Mouse (Mus musculus): ENCODE results near the gene Stxbp6. TPM values are rescaled to one million over a fixed set of nuclear protein-coding genes. Genes with fewer than 3 reads are reported as not detected.
"Not testable (repeated sequence)": the region's sequence is repeated elsewhere in the genome, so short reads cannot be mapped to it uniquely, and the experiment has no call there.

Gene Stxbp6
- total RNA-seq, 2 experiments from 2014 or later: 1.3 to 1.5 TPM

DNA sequence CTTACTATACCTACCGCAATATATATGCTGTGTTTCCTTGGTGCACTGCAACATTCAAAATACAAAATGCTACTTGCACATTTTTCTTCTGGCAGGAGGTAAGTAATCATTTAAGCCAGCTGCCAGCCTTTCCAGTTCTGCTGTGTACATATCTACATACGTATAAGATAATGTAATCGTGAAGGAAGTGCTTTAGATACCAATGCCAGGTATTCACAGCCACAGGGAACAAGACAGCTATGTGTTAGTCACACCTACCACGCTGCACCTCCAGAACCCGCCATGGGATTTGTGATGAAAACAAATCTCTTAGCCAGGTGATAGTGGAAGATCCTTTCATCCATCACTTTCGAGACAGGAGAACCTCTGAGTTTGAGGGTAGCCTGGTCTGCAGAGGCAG lies 13.7 kb downstream of the Stxbp6 start:
- ATAC-seq (replicated peaks; ENCODE audit: low FRiP score, poor library complexity, severe bottlenecking): no peak

DNA sequence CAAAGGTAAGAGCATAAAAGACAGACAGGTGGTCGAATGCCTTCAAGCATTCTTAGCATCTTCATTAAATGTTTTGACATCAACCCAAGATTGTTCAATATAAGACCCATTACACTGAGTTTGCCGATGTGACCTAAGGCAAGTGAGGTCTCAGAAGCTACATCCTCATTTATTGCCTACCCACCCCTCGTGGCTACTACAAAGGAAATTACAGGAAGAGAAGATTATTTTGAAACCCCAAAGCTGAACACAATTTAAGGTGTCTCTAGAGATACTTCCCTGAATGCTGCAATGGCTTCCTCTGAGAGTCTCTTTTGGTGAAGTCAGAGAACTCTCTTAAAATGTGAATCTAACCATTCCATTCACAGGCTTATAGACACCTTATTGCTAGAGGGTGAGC lies 16.5 kb downstream of the Stxbp6 start:
- no peak for ATAC-seq (replicated peaks; ENCODE audit: low FRiP score, poor library complexity, severe bottlenecking)

DNA sequence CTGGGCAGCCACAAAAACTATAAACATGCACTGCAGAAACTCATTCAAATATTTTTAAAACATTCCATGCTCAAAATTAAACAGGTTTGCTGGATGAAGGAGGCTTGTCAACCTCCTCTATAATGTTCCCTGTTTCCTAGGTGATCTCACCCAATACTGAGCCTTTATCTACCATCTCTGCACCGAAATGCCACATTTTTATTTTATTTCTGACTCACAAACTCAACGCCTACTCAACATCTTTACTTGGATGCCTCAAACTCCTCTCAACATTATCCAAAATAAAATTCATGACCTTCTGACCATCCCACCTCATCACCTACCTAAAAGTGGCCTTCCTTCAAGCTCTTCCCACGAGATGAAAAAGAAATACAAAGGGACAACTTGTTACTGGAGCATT lies 18.1 kb downstream of the Stxbp6 start:
- ATAC-seq (replicated peaks; ENCODE audit: low FRiP score, poor library complexity, severe bottlenecking): no peak

DNA sequence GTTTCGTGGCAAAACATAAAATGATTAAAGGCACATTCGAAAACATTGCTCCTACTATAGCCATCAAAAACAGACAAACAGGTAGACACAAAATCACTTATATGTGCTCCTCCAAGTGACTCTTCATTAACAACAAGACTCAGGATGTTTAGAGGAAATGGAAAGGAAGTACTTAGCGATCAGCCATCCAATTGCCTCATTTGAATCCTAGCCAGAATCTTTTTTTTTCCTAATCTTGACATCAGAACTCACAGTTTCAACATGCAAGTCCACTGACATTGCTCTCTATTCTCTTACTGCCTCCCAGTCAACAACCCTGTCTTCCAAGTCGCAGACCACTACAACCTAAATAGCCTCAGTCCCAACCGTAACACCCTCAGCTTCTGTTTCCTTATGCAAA lies 21.2 kb downstream of the Stxbp6 start:
- no peak for ATAC-seq (replicated peaks; ENCODE audit: low FRiP score, poor library complexity, severe bottlenecking)

DNA sequence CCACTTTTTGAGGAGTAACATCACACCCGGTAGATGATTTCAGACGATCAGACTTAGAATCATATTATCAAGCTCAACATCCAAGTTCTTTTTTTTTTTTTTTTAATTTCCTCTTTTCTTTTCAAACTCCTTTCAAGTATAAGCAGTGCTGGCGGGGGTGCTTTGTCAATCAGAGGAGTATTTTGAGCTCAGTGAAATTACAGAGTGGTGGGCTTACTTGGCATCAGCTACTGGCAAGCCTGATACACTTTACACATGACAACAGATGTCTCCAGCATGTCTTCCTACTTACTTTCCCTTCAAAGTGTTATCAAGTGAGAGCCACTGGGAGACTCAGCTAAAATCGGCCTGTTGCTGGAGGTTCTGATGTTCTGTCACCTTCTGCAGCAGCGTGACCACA lies 21.6 kb downstream of the Stxbp6 start:
- no peak for ATAC-seq (replicated peaks; ENCODE audit: low FRiP score, poor library complexity, severe bottlenecking)

DNA sequence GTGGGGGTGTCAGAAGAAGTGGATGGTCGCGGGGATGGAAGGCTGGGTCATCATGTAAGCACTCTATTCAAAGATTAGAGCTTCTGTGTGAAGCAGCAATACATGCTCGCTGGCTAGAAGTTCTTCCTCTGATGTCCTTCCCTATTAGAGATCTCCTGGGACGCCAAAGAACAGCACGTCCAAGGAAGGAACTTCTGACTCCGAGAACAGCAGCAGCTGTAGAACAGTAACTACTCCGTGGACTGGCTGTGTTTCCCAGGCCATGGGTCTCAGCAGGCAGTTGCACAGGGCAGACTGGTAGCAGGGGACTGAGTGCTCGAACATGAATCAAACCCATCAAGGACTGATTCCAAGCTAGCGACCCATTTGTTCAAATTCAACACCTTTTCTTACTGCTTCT lies 24.6 kb downstream of the Stxbp6 start:
- no peak for ATAC-seq (replicated peaks; ENCODE audit: low FRiP score, poor library complexity, severe bottlenecking)

DNA sequence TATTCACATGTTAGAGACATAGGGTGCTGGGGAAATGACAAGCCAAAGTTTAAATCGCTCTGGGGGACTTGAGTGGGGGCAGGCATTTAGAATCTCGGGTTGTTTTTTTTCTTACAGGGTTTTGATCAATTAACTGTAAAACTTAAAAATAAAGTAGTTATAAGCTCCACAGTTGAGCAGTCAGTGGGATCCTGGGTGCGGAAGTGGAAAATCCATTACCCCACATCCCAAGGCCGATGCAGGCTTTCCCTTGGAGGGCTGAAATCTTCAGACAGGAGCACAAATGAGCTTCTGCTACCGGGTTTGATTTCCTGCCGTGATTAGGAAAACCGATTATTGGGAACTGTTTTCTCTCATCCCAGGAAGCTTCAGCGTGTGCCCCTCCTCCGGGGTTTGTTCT lies 26.8 kb downstream of the Stxbp6 start:
- ATAC-seq (replicated peaks; ENCODE audit: low FRiP score, poor library complexity, severe bottlenecking): not testable (repeated sequence)

DNA sequence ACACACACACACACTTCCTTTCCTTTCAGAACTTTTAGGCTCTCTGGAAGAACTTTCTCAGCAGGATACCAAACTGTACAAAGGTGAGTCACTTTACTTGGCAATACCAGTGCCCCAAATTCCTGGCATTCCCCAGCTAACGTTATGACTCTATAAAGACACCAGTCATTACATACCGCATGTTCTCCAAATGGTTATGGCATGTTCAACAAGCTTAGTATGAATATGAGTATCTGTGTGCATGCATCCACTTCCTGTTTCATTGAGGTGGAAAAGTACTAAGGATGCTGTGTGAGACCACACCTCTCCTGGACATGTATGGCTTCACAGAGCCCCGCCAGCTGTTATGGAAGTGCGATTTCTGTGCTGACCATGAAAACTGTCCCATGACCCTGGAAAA lies 27.3 kb downstream of the Stxbp6 start:
- ATAC-seq (replicated peaks; ENCODE audit: low FRiP score, poor library complexity, severe bottlenecking): no peak

DNA sequence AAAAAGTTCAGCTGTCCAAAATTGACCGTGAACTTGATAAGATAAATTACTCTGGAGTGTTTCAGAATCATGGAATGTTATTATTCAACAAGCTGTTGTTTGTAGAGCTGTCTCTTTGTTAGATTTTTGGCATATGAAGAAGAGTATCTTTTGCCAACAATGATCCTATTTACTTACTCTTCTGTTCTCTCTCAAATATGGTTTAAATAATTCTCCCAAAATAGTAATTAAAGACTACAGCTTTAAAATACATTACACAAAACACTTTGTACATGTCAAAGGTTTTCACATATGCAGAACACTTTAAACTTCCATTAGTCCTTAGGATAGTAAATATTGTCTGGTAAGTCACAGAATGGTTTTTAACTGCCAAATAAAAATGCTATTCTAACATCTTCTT lies 29.9 kb downstream of the Stxbp6 start:
- no peak for ATAC-seq (replicated peaks; ENCODE audit: low FRiP score, poor library complexity, severe bottlenecking)

DNA sequence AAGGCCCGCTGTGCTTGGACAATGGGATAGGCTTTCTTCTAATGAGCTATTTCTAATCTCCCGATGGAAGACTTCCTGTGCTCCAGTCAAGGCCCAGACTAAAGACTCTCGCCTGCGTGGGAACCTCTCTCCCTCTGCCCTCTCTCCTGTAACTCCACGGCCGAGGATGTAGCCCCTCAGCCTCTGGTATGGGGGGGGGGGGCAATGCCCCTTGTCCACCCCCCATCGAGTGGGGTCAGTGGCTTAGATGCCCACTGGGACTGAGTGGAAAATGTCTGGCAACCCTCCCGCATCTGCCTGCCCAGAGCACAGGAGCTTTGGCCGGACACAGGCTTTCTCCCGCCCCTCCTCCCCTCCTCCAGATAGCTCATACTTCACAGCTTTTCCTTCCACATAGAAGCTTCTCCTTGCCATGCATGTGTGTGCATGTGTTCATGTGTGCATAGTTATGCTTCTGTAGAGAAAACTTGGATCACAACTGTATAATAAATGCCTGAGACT lies 31.9 kb downstream of the Stxbp6 start:
- no peak for ATAC-seq (replicated peaks; ENCODE audit: low FRiP score, poor library complexity, severe bottlenecking)

DNA sequence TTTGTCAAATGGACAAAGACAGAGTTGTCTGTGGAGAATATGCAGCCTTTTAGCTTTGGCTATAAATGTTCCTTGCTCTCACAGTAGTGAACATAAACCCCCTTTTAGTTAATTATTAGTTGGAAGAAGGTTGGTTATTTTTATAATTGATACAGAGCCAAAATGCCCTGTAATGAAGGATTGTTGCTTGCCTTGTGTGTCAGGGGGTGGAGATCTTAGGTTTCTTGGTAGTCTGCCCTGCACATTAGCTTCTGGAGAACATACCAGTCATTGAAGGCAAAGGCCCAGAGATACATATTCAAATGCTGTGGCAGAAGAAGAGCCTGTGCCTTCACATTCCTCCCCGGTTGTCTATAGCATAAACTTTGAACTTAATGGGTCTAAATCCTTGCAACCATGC lies 37.0 kb downstream of the Stxbp6 start:
- no peak for ATAC-seq (replicated peaks; ENCODE audit: low FRiP score, poor library complexity, severe bottlenecking)

DNA sequence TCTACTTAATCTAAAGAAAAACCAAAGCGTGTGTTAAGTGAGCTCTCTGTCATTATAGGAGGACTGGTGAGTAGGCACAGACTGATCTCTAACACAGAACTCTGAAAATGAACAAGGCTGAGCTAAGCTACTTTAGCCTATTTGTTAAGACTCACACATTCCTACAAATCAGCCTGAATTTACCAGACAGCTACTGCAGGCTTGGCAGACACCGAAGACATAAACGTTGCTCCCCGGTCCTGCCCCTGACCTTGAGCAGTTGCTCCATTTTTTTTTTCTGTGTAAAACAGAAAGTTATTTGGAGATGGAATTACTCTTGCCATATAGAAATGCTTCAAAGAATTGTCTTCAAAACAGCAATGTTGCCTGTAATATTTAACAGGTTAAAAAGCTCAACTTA lies 37.4 kb downstream of the Stxbp6 start:
- ATAC-seq (replicated peaks; ENCODE audit: low FRiP score, poor library complexity, severe bottlenecking): no peak

DNA sequence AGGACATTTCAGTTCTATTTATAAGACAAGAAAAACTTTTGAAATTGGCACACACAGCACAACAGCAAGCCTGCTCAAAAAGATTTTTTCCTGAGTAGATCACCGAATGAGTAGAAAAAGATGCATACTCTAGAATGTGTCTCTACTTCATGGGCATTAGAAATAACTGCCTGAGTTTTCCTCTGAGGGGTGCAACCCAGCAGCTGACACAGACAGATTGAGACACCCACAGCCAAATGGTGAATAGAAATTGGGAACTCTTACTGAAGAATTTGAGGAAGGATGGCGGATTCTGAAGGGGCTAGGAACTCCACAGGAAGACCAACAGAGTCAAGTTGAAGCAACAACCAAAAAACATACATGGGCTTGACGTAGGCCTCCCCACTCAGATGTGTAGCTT lies 43.8 kb downstream of the Stxbp6 start:
- no peak for ATAC-seq (replicated peaks; ENCODE audit: low FRiP score, poor library complexity, severe bottlenecking)

DNA sequence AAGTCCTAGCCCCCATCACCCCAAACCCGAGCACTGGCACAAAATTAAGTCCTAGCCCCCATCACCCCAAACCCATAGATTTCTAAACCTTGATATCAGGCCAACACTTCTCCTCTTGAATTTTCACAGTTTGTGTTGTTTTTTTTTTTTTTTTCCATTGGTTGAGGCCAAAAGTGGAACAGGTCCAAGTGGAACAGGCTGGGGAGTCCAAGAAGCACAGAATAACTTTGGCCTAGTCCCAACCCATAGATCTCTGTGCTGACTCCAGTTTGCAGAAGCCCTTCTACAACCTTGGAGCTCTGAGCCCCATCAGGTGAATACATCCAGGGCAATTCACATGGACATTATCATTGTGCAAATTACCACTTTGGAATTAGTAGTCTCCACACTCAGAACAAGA lies 48.2 kb downstream of the Stxbp6 start:
- no peak for ATAC-seq (replicated peaks; ENCODE audit: low FRiP score, poor library complexity, severe bottlenecking)

DNA sequence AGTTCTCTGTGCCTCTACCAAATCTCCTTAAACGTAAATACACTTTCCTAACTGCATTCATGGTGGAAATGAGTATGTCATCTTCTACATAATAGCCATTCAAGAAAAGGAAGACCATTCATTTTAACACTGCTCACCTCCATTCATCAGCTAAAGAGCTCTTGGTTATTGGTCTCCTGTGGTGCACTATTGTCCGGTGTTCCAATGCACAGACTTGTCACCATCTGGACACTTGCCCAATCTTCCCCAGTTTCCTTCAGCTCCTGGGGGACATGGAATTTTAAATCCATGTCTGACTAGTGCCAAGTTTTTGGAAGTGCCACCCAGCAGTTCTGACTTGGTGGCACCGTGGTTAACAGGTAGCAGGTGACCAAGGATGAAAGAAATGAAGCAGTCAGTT lies 54.5 kb downstream of the Stxbp6 start:
- no peak for ATAC-seq (replicated peaks; ENCODE audit: low FRiP score, poor library complexity, severe bottlenecking)

DNA sequence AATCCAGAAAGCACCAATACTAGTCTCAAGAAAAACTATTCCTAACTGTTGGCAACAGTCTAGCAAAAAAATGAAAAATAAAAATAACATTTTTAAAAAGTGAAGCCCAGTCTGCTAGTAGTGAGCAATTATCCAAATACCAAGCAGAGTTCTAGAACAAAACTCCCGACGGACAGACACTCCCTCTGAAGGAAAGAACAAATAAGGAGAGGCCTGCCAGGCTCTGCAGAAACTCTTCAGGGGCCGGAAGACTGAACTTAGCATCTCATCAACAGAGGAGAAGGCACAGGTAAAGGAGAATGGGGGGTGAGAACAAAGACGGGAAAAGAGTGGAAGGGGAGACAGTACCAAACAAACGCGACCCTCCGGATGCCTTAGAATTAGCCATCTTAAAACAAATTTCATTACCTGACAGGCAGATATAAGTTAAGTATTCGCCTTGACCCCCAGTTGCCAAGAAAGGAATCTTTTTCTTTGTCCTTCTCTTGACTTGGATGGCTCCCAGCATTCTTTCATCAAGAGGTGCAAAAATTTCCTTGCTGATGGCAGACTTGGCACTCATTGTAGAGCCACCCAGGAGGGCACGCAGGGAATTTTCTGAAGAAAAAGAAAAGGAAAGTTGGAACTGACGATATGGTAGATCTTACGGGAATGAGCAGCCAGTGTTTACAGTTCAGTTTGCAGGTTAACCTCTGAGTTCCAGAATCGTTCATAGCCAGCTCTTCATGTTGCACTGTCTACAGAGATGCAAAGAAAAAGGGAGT lies 55.3 kb downstream of the Stxbp6 start:
- no peak for ATAC-seq (replicated peaks; ENCODE audit: low FRiP score, poor library complexity, severe bottlenecking)

DNA sequence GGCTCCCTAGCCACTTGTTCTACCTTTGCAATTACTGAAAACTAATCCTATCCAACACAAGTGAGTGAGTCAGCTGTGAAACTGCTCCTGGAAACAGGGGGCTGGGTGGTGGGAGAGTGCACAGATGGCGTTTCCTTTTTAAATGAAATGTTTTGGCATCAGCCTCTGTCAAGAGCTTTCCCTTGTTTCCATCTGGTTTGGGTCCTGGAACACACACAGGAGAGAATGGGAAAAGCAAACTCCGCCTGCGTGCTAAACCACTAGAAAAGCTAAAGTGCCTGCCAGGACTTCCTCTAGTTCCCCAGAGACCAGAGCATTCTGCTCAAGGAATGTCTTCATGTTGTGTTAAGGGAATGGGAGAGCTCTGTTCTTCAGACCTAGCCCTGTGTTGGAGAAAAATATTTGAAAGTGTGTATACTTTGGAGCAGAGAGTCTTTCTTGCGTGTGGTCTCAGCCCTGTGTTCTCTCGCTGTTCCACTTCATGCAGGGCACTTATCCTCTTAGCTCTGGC lies 61.2 kb downstream of the Stxbp6 start:
- ATAC-seq (replicated peaks; ENCODE audit: low FRiP score, poor library complexity, severe bottlenecking): no peak

DNA sequence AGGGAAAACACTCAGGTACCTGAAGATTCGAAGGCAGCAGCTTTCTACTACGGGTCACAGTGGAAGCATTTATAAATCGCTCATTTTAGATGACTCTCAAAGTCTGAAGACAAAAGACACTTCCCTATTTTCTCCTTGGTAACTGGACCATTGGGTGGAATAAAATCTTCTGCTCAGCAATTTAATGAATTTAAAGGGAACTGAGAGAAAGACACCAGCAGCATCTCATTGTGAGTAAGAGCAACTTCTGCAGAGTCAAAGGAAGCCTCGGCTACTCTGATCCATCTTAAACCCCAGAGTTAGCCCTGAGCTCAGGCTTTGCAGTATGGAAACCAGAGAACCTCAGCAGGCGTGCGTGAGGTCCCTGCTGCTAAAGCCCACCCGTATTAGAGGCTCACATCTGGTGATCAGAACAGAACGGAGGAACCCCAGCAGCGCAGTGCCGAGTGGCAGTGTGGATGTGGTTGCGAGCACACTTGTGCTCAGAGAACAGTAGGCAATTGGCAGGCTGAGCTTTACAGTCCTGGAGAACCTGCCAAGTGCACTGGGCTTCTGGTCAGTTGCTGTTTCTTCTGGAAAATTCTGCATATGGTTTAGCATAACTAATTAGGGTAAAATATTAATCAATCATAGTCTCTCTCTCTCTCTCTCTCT lies 62.9 kb downstream of the Stxbp6 start:
- ATAC-seq (replicated peaks; ENCODE audit: low FRiP score, poor library complexity, severe bottlenecking): no peak

DNA sequence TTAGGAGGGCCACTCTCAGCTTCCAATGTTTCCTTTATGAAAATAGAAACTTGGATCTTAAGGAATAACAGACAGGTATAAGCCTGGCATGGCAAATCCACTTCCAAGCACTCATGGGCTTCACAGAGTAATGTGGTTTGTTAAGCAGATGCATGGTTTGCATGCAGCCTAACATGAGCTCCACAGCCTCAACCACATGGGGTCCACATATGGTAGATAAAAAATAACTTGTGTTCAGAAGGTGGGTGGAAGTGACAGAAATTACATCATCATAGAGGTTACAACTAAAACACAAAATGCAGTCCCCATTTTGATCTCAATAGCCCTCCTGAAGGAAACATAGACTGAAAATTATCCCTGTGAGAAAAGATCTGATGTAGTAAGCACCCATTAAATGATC lies 63.5 kb downstream of the Stxbp6 start:
- ATAC-seq (replicated peaks; ENCODE audit: low FRiP score, poor library complexity, severe bottlenecking): no peak

DNA sequence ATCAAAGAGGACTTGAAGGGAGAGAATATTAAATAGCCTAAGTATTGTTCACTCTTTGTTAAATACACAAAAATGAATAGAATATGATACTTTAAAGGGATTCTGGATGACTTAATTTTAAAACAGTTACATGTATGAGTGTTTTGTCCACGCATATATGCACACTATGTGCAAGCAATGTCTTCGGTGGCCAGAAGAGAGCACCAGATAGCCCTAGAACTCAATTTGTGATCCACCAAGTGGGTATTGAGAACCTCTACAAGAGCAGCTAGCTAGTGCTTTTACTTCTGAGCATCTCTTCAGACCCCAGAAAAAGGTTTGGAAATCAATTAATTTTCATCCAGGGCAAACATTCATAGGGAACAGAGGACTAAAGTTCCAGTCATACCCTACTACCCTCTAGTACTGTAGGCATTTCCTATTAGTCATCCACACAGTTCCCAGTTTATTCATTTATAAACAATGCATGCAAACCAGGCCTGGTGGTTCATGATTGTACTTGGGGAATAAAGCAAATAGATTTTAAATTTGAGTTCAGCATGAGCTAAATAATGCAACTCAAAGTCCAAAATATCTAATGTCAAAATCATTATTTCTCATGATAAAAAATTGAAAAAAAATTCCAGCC lies 64.4 kb downstream of the Stxbp6 start:
- no peak for ATAC-seq (replicated peaks; ENCODE audit: low FRiP score, poor library complexity, severe bottlenecking)

DNA sequence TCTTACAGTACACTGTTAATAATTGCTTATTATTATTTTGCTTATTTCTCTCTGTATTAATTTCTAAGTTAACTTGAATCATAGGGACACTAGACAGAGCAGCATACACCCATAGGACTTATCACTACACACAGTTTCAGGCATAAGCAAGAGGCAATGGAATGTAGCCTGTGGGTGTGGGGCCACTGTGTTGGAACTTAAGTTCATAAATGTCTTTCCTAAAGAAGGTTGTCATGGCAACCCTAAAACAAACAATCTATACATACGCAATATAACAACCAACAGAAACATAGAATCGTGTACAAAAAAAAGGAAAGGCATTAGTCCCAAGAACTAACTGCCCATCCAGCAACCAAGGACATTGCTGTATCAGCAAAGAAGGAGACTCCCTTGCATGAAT lies 67.9 kb downstream of the Stxbp6 start:
- ATAC-seq (replicated peaks; ENCODE audit: low FRiP score, poor library complexity, severe bottlenecking): no peak

All from erythroid progenitor cell, adult 5-6 weeks (primary cell).